Mouse (Mus musculus): ENCODE measurements around the gene Gm21411. TPM values are rescaled to one million over a fixed set of nuclear protein-coding genes. Genes with fewer than 3 reads are reported as not detected.
"Not testable (repeated sequence)": the region's sequence is repeated elsewhere in the genome, so short reads cannot be mapped to it uniquely, and the experiment has no call there.

The Gm21411 gene
- not detected in 2 replicates for polyA plus RNA-seq (2015; fragmentation: Nextera tagmentation; extraction: Ambion mirVana)

DNA sequence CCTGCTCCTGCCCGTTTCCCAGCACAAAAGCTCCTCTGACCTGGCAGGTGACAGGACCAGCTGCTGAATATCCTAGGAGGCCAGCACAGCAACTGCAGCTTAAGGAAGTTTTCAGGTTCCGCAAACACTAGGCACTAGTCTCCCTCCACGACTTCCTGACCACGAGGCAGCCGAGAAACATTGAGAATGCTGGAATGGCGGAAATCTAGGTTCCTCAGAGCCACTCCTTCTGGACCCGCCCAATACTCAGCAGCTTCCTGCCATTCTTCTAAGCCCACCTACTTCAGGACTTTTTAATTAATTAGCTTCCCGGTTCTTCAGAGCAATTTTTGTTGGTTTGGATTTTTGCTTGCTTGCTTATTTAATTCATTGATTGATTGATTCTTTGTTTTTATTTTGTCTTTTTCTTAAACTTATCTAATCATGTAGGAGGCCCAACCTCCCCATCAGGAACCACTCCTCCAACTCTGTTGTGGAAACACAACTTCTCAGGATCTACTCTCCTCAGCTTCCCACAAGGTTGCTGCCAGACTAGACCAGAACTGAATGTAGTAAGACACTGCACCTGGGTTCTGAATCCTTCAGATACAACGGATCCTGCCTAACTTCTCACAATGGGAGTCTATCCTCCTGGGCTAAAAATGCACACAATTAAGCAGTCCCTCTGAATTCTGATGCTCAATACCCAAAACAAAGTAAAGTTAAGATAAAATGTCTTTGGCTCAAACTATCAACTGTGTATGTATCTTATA lies at the start of gene Gm21411:
Gm21411 (minus strand) TSS at position 205 of the 752 bp plus-strand sequence.
- H3K4me1 ChIP-seq (ENCODE audit: insufficient read depth, low read depth, low read length); H3K27me3 ChIP-seq (replicated peaks; ENCODE audit: insufficient read depth, low read length); H3K36me3 ChIP-seq (ENCODE audit: insufficient read depth, low read length); H3K27ac ChIP-seq (ENCODE audit: low read length); H3K4me3 ChIP-seq (ENCODE audit: low read depth, low read length); ATAC-seq; H3K9me3 ChIP-seq (ENCODE audit: low read length); H3K9ac ChIP-seq (replicated peaks; ENCODE audit: low read depth); DNase-seq (ENCODE audit: low spot score); H3K4me2 ChIP-seq (replicated peaks; ENCODE audit: low read depth, low read length): not testable (repeated sequence)
- 61% methylated on average over 9 of the region's 9 CpGs for WGBS

DNA sequence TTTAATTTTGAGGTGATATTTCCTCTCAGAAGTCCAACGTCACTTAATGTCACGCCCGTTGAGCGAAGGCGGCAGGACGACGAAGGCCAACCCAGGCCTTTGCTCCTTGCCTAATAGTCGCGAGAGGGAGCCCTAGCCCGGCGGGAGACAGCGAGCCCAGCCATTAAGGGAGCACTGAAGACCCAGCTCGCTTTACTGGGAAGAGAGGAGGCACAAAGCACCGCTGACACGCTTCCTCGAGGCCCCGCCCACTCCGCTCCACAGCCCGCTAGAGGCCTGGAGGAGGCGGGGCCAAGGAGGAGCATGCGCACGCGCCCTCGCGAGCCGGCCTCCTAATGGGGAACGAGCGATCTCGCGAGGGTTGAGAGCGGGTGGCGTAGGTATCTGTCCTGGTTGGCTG lies 32.3 kb upstream of the Gm21411 start:
- DNase-seq (ENCODE audit: low spot score); H3K27me3 ChIP-seq (replicated peaks; ENCODE audit: insufficient read depth, low read length); H3K4me3 ChIP-seq (ENCODE audit: low read depth, low read length); H3K9me3 ChIP-seq (ENCODE audit: low read length); H3K4me1 ChIP-seq (ENCODE audit: insufficient read depth, low read depth, low read length); H3K36me3 ChIP-seq (ENCODE audit: insufficient read depth, low read length); ATAC-seq; H3K27ac ChIP-seq (ENCODE audit: low read length); H3K9ac ChIP-seq (replicated peaks; ENCODE audit: low read depth); H3K4me2 ChIP-seq (replicated peaks; ENCODE audit: low read depth, low read length): not testable (repeated sequence)
- 69% methylated on average over 31 of the region's 32 CpGs for WGBS

- H3K27ac ChIP-seq (ENCODE audit: low read length): no peak overlapping the region
- H3K27me3 ChIP-seq (replicated peaks; ENCODE audit: insufficient read depth, low read length): no peaks in the 10 kb centered on the region
- H3K9me3 ChIP-seq (ENCODE audit: low read length): peaks cover 10% of the 10 kb centered on the region
- DNase-seq (ENCODE audit: low spot score): no peak
- H3K36me3 ChIP-seq (ENCODE audit: insufficient read depth, low read length): no peaks in the 10 kb centered on the region
- ATAC-seq: no peak
- no peak overlapping the region for H3K9ac ChIP-seq (replicated peaks; ENCODE audit: low read depth)
- TF ChIP-seq CTCF (IDR thresholded peaks at IDR 0.05): no peak
- TF ChIP-seq EP300 (IDR thresholded peaks at IDR 0.05): no peak
- H3K4me2 ChIP-seq (replicated peaks; ENCODE audit: low read depth, low read length): no peak overlapping the region
- WGBS: 11% methylated on average over 75 of the region's 77 CpGs
- H3K4me3 ChIP-seq (ENCODE audit: low read depth, low read length): no peak overlapping the region
- no peaks in the 10 kb centered on the region for H3K4me1 ChIP-seq (ENCODE audit: insufficient read depth, low read depth, low read length)
Observed at GRCm38 (mm10) chr4:146932311-146933082, 23.1 kb upstream of the Gm21411 start.

GRCm38 (mm10) chr4:146915196-146915595 lies 5.8 kb upstream of the Gm21411 start:
- ATAC-seq (no peak), DNase-seq (ENCODE audit: low spot score) (no peak)
- no peak overlapping the region for H3K27ac ChIP-seq (ENCODE audit: low read length)
- no peak overlapping the region for H3K4me3 ChIP-seq (ENCODE audit: low read depth, low read length)
- H3K27me3 ChIP-seq (replicated peaks; ENCODE audit: insufficient read depth, low read length): no peaks in the 10 kb centered on the region
- WGBS: 60% methylated on average over 3 of the region's 3 CpGs
- no peaks in the 10 kb centered on the region for H3K4me1 ChIP-seq (ENCODE audit: insufficient read depth, low read depth, low read length)
- H3K4me2 ChIP-seq (replicated peaks; ENCODE audit: low read depth, low read length): no peak overlapping the region
- no peak overlapping the region for H3K9ac ChIP-seq (replicated peaks; ENCODE audit: low read depth)
- no peak for TF ChIP-seq CTCF (IDR thresholded peaks at IDR 0.05)
- TF ChIP-seq EP300 (IDR thresholded peaks at IDR 0.05): no peak
- no peaks in the 10 kb centered on the region for H3K36me3 ChIP-seq (ENCODE audit: insufficient read depth, low read length)
- H3K9me3 ChIP-seq (ENCODE audit: low read length): peaks cover 4% of the 10 kb centered on the region; the same call in 1 of the 2 replicates

GRCm38 (mm10) chr4:146908131-146908530 lies 1.3 kb downstream of the Gm21411 start:
- H3K4me2 ChIP-seq (replicated peaks; ENCODE audit: low read depth, low read length); H3K36me3 ChIP-seq (ENCODE audit: insufficient read depth, low read length); H3K4me1 ChIP-seq (ENCODE audit: insufficient read depth, low read depth, low read length); DNase-seq (ENCODE audit: low spot score); H3K9ac ChIP-seq (replicated peaks; ENCODE audit: low read depth); H3K9me3 ChIP-seq (ENCODE audit: low read length); H3K4me3 ChIP-seq (ENCODE audit: low read depth, low read length); ATAC-seq; H3K27ac ChIP-seq (ENCODE audit: low read length); H3K27me3 ChIP-seq (replicated peaks; ENCODE audit: insufficient read depth, low read length): not testable (repeated sequence)
- WGBS: 92% methylated on average over 1 of the region's 1 CpGs

DNA sequence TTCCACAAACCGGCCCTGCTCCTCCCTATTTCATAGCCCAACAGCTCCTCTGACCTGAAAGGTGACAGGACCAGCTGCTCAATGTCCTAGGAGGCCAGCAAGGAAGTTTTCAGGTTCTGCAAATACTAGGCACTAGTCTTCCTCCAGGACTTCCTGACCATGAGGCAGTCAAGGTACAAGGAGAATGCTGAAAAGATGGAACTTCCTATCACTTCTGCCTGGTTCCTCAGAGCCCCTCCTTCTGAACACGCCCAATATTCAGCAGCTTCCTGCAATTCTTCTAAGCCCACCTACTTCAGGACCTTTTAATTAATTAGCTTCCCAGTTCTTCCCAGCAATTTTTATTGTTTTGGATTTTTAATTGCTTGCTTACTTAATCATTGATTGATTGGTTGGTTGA lies 4.6 kb downstream of the Gm21411 start:
- not testable (repeated sequence) for DNase-seq (ENCODE audit: low spot score); ATAC-seq; H3K27ac ChIP-seq (ENCODE audit: low read length); H3K4me2 ChIP-seq (replicated peaks; ENCODE audit: low read depth, low read length); H3K9me3 ChIP-seq (ENCODE audit: low read length); H3K36me3 ChIP-seq (ENCODE audit: insufficient read depth, low read length); H3K4me3 ChIP-seq (ENCODE audit: low read depth, low read length); H3K4me1 ChIP-seq (ENCODE audit: insufficient read depth, low read depth, low read length); H3K27me3 ChIP-seq (replicated peaks; ENCODE audit: insufficient read depth, low read length); H3K9ac ChIP-seq (replicated peaks; ENCODE audit: low read depth)
- WGBS: 66% methylated on average over 2 of the region's 2 CpGs

DNA sequence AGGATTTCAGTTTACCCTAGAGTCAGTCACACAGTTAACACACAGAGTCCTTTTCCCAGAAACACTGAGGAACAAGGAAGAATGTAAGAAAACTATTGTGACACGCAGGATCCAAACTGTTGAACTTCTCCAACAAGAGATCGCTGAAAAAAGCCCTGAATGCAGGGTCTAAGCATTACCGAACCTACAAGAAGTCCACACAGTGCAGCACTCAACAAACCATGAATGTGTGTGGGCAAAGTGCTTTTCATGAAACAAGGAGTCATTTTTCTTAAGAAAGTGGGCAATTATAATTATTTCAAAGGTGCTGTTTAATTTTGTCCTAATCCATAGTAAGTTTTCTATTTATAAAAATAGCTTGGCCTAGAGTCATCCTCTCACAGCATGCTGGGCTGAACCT lies 6.3 kb downstream of the Gm21411 start:
- H3K4me3 ChIP-seq (ENCODE audit: low read depth, low read length); H3K27me3 ChIP-seq (replicated peaks; ENCODE audit: insufficient read depth, low read length); H3K9me3 ChIP-seq (ENCODE audit: low read length); H3K4me1 ChIP-seq (ENCODE audit: insufficient read depth, low read depth, low read length); DNase-seq (ENCODE audit: low spot score); H3K27ac ChIP-seq (ENCODE audit: low read length); H3K4me2 ChIP-seq (replicated peaks; ENCODE audit: low read depth, low read length); H3K36me3 ChIP-seq (ENCODE audit: insufficient read depth, low read length); ATAC-seq; H3K9ac ChIP-seq (replicated peaks; ENCODE audit: low read depth): not testable (repeated sequence)
- 54% methylated on average over 3 of the region's 3 CpGs for WGBS
